Mouse (Mus musculus) adrenal gland, postnatal 25 days (tissue): ENCODE data around the gene Gpc5. TPM values are rescaled to one million over a fixed set of nuclear protein-coding genes. Genes with fewer than 3 reads are reported as not detected.

Experiments used
- DNase-seq: peaks from one replicate; pipeline ENCODE4 v3.0.0; 2021; ENCODE audit warnings: mixed read lengths
- total RNA-seq: library from RNA; stranded (reverse); gene quantifications from 2 replicates; pipeline ENCODE4 v1.2.3, GENCODE M21; 2021

Gene Gpc5
- total RNA-seq, 1 experiment from 2014 or later: 4.8 TPM

DNA sequence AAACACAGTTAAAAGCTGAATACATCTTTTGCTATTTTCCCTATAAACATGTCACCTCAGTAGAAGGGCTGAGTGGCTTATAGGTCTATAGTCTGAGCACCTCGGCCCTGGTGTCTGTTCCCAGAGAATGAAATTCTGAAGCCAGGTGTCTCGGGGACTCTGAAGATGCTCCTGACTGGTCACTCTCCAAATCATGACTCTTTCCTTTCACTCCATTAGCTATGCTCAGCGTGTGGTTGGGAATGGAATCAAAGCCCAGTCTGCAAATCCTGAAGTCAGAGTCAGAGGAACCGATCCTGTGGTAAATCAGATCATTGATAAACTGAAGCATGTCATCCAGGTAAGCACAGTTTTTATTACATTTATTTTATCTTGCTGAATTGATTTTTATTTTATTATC, 460.0 kb downstream of the Gpc5 start:
- DNase-seq: no peak

DNA sequence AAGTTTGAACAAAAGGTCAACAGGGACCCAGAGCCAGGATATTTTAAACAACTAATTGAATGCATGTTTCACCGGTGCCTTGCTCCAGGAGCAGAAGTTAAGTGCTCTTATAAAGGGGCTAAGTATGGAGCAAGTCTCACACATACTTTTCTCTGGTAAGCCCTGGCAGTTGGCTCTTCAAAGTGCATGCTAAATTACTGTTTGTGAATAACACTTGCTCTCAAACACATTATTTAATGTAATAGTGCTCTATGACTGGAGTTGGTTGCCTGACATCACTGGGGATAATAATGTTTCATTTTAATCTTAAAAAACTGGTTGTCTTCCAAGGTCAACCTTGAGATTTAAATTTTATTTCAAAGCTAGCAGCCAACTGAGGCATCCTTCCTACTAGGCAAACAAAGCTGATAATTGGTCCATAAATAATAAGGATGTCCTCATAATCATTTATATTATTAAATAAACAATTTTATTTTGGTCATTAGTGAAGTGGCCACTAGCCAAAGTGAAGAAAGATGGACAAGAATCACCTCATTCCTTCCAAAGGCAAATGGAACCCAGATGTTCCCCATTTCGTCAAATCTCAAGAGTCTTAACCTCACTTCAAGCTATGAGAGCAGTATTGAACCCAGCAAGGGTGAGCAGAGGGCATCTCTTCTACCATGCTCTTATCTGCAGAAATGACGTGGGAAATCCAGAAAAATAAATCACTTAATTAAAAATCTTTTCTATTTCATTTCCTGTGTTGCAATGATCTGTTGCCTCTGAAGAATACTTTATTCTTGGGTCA, 488.6 kb downstream of the Gpc5 start:
- no peak for DNase-seq

GRCm38 (mm10) chr14:115581256-115581633, 489.2 kb downstream of the Gpc5 start:
- no peak for DNase-seq

DNA sequence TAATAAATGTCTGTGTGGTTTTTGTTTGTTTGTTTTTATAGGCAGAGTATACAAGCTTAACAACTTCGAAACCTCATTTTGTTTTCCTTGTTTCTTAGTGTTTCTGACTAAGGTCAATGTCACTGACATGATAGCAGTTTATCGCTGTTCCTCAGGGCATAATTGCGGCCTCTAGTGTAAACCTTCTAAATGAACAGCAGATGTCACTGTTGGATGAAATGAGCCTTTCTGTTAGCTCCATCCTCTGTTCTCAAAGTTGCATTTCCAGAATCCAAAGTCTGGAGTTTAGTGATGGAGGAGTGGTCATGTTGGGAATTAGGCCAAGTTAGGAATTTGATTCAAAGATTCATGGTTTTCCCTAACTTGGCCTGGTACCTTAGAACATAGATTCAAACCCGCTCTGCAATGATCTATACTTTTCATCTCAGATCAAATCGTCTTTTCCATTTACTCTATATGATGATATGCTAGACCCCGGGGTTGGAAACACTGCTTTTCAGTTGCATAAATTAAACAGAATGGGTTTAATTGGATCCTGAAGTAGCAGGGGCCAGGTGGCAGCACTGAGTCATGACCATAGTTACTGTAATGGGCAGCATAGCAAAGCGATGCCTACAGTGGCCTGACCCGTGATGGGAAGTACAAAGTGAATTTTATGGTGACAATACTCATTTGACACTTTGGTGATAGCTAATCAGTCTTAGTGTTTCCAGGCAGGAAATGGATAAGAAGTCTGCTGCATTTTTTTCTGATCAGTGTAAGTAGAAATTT, 508.4 kb downstream of the Gpc5 start:
- no peak for DNase-seq

GRCm38 (mm10) chr14:115614154-115614553, 522.1 kb downstream of the Gpc5 start:
- no peak for DNase-seq

DNA sequence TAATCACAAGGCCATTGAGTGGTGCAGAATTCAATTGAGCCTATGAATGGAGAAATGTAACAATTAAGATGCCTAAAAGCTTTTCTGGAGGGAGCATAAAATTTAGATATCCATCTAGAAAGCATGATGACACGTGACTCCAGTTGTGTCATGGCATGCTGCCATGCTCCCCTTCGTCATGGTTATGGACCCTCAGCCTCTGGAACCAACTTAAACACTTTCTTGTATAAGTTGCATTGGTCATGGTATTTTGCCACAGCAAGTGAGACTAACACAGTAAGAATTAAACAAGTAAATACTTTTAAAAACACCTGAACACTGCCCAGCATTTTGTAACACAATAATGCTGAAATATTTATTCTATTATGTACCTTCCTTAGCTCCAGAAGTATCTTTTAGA, 524.3 kb downstream of the Gpc5 start:
- no peak for DNase-seq

GRCm38 (mm10) chr14:115616846-115617245, 524.8 kb downstream of the Gpc5 start:
- DNase-seq: no peak

DNA sequence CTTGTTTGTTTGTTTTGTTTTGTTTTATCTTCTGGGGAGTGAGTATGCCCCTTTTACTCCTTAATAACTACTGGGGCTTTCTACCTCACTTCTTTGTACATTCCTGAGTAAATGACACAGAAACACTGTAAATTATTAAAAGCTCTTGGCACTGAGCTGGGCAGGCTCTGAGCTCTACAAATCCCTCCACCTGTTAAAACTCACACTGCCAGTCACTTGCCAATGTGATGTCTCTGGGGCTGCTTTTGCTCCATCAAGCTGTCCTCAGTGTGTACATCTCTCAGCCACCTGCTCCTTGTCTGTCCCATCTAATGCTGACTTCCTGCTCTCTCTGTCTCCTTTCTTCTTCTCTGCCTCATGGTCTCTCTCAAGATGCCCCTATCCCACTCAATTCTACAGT, 528.5 kb downstream of the Gpc5 start:
- DNase-seq: no peak

GRCm38 (mm10) chr14:115631160-115631898, 539.3 kb downstream of the Gpc5 start:
- DNase-seq: no peak

DNA sequence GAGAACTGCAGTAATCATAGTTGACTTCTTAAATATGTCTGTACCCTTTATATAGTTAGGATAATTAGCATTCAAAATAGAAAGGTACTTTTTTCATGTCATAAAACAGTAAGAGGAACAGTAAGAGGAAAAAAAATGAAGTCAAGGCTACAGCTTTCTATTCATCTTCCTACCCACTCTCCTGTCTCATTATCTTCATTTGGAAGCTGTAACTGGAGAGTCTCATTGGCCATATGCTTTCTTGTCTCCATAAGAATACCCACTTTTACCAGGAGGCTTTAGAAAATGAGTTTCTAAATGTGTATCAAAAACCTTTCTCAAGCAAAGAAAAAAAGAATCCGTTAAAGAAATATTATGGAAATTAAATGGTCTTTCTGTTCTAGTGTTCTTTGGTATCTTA, 541.3 kb downstream of the Gpc5 start:
- no peak for DNase-seq

DNA sequence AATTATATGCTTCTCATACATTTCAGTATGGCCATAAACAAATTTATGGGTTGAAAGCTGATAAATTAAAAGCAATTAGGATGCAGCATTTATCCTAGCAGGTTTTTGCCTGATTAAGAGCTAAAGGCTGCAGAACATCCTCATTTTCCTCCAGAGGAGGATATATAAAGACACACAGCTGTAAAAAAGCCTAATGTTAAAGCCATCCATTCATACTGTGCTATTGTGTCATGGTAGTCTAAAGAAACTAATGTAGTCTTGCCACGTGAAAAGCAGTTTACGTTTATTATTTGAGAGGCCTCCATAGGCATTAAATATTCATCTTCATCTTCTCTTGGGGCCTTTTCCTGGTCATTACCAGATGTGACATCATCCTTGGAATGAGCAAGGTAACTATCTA, 587.9 kb downstream of the Gpc5 start:
- DNase-seq: no peak

- no peak for DNase-seq
Measured at GRCm38 (mm10) chr14:115746013-115746412, 654.0 kb downstream of the Gpc5 start.

DNA sequence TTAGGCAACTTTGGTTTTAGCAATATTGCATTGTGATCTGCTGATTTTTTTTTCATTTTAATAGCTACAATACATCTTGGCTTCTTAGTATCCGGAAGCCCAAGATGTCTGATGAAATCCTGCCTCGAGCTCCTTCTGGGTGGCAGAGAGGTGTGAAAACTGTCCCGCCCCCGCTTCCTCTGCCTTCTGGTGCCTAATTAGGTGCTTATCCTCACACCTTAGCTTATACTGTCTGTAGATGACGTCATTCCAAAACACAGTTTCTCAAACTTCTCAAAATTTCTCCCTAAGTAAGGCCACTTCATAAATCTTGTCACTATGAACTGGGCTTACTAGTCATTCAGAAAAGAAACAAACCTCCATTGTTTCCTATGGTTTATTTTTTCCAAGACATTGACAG, 668.2 kb downstream of the Gpc5 start:
- DNase-seq: no peak

- DNase-seq: no peak
Measured at GRCm38 (mm10) chr14:115779382-115780177, 687.6 kb downstream of the Gpc5 start.

GRCm38 (mm10) chr14:115804751-115805150, 712.7 kb downstream of the Gpc5 start:
- no peak for DNase-seq

GRCm38 (mm10) chr14:115819021-115819420, 727.0 kb downstream of the Gpc5 start:
- no peak for DNase-seq

GRCm38 (mm10) chr14:115821657-115822056, 729.6 kb downstream of the Gpc5 start:
- DNase-seq: no peak

DNA sequence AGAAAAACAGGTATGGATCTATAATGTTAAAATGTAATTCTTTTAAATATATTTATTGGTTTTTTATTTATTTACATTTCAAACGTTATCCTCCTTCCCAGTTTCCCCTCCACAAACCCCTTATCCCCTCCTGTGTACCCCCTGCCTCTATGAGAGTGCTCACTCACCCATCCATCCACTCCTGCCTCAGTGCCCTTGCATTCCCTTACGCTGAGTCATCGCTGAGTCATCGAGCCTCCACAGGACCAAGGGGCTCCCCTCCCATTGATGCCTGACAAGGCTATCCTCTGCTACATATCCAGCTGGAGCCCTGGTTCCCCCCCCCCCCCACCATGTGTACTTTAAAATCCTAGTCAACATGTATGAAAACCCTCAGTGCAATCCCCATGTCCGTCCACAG, 738.5 kb downstream of the Gpc5 start:
- DNase-seq: no peak

GRCm38 (mm10) chr14:115831219-115831755, 739.3 kb downstream of the Gpc5 start:
- peak; percentile 71 for DNase-seq

DNA sequence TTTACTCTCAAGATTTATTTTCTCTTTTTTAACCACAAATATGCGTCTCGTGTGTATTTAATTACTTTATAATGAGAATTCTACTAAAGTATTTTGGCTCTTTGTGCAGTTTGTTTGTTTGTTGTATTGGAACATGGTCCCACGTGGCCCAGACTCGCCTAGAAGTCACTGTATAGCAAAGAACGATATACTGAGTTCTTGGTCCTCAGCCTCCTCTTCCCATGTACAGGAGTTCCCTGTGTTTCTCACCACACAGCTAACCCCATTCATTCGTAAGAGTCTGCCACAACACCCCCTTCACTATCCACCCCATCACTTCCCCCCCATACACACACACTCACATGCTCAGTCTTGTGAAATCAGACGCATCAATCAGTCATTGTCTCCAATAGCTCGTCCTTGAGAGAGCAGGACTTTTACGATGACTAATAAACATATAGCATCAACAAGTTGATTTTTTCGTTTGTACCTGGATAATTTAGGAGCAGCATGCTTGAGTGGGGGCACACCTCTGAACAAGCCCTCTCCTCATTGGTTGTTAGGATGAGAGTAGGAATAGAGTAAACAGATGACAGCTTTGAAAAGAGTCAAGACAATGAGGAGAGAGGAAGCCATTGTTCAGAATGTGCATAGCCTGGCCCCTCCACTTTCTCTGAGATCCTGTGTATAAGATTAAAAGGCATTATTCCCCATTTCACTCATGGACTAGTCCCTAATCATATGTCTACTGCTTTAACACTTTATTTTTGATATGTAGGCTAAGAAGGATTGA, 740.0 kb downstream of the Gpc5 start:
- DNase-seq: no peak

DNA sequence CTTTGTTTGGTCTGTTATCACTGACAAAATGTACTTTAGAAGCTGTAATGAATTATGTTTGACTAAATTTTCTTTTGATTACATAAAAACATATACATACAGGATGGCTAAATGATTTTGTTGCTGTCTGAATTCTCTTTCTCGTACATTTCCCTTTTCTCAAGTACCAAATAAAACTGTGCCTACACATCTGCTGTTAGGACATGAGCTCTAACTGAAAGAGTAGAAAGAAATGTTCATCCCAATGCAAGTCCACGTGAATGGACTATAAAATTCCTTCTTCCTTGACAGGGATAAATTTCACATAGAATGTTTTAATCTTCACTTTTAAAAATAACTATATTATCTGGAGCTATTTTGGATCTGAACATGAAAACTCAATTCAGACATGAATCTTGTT, 751.8 kb downstream of the Gpc5 start:
- no peak for DNase-seq
